Mouse (Mus musculus) ES-Bruce4 (cell line): ENCODE measurements around the gene Fars2.

ENCODE experiments used
- CTCF ChIP-seq: IDR thresholded peaks from one replicate; pipeline ENCODE4 v1.8.1; 2011; ENCODE audit warnings: low read depth, low read length
- POLR2A ChIP-seq: IDR thresholded peaks from one replicate; pipeline ENCODE4 v1.8.1; 2011; ENCODE audit warnings: low read length; ENCODE audit not compliant: insufficient read depth

DNA sequence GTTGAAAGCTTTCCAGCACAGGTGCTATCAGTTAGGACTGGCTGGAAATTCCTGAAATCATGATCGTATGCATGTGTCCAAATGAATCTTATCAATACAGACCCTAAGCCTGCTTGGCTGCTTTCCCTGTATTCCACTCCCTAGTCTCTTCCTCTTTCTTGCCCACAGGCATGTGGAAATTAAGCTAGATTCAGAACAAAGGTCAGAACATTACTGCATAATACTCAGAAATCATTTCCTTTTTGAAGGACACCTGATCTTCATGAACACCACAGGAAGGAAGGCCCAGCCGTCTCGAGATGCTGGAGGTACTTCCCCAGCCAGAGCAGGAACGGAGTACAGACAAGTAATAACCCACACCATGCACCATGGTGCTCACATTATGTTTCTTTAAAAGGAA lies 29.0 kb upstream of the Fars2 start:
- TF ChIP-seq POLR2A, result no peak
- no peak for TF ChIP-seq CTCF
